Mouse (Mus musculus) layer of hippocampus, postnatal 25 days (tissue): ENCODE measurements around the gene Polr2a. TPM values are rescaled to one million over a fixed set of nuclear protein-coding genes. Genes with fewer than 3 reads are reported as not detected.

Source experiments
- DNase-seq, 2 experiments: peaks; one replicate each; pipeline ENCODE4 v3.0.0; 2022; ENCODE audit warnings: mixed read lengths in 2 of 2, low spot score in 1 of 2; ENCODE audit errors: extremely low spot score in 1 of 2
- total RNA-seq, 2 experiments: library from RNA; stranded (reverse); gene quantifications; 2 replicates each; pipeline ENCODE4 v1.2.3; 2021

Gene Polr2a
- total RNA-seq, 2 experiments from 2014 or later, result 58.6 to 69.5 TPM

DNA sequence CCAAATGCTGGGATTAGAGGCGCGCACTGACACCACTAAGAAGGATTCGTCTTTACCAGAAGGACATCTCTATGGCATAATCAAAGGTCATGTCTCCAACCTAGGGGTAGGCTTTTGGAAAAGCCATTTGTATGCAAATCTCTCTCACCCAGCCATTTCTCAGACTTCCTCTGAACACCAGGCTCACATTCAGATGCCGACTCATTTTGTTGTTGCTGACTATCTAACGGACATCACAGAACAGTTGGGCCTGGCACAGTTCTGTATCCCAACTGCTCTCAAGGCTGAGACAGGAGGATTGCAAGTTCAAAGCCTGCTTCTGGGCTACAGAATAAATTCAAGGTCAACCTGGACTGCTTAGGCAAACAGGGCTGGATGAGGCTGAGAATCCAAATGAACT, 28.9 kb upstream of the Polr2a start:
- no peak for DNase-seq

DNA sequence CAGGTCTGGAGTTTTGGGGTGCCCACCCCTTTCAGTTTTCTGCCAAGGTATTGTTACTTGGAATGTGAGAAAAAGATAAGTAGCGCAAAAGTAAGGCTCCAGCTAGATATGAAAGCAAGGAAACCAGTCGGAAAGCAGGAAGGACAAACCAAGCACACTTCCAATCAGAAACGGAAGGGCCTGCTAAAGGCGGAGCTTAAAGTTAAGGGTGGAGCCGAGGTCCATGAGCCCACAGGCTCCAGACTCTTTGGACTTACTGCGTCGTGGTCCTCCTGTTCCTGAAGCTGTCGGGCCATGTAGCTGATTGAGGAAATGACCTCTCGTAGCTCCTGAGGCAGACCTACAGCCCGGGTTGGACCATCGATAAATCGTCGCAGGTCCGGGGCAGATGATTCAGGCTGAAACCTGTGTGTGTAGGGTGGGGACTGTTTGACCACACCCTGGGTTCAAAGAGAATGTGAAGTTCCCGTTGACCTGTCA, 26.4 kb upstream of the Polr2a start:
- DNase-seq, result no peak

DNA sequence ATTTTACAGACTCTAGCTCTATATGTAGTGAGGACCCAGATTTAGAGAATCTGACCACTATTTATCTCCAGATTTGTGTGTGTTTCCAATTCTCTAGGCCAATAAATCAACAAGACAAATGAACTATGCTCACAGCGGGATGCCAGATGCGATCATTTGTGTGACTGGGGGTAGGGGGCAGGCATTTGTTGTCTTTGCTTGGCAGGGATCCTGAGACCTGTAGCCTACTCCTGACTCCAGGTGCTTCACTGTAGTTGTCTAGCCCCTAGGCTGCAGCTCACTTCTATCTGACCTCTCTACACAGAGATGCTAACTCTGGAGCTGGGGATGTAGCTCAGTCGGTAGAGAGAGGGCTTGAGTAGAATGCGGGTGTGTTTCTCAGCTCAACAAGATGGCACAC, 23.4 kb upstream of the Polr2a start:
- DNase-seq, result no peak

DNA sequence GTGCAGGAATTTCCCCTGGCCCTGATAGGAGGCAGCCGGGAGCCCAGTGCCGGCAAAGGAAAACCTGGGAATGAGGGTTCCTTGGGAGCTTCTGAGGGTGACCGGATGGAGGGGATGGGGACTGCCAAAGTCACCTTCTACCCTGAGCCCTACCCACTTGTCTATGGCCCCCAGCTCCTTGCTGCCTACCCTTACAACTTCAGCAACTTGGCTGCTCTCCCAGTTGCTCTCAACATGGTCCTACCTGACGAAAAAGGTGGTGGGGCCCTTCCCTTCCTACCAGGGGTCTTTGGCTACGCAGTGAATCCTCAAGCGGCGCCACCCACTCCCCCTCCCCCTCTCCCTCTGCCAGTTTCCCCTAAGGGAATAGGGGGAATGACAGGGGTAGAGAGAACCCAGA, 20.5 kb upstream of the Polr2a start:
- DNase-seq, result no peak

DNA sequence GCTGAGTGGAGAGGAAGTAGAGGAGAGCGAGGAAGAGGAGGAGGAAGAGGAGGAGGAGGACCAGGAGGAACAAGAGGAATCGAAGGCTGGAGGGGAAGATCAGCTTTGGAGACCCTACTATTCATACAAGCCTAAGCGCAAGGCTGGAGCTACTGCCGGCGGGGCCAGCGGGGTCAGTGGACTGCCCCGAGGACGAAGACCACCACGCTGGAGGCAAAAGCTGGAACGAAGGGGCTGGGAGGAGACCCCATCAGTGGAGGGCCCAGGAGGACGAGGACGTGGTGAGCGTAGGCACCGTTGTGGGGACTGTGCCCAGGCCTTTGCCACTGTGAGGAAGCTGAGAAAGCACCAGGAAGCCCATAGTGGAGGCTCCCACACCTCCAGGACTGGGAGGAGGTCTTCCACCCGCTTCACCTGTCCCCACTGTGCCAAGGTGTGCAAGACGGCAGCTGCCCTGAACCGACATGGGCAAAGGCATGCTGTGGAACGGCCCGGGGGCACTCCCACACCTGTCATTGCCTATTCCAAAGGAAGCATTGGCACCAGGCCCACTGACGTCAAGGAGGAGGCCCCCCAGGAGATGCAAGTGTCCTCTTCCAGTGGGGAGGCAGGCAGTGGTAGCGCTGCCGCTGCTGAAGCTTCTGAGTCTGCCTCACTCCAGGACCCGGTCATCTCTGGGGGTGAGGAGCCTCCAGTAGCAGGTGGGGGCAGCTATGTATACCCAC, 20.0 kb upstream of the Polr2a start:
- no peak for DNase-seq

DNA sequence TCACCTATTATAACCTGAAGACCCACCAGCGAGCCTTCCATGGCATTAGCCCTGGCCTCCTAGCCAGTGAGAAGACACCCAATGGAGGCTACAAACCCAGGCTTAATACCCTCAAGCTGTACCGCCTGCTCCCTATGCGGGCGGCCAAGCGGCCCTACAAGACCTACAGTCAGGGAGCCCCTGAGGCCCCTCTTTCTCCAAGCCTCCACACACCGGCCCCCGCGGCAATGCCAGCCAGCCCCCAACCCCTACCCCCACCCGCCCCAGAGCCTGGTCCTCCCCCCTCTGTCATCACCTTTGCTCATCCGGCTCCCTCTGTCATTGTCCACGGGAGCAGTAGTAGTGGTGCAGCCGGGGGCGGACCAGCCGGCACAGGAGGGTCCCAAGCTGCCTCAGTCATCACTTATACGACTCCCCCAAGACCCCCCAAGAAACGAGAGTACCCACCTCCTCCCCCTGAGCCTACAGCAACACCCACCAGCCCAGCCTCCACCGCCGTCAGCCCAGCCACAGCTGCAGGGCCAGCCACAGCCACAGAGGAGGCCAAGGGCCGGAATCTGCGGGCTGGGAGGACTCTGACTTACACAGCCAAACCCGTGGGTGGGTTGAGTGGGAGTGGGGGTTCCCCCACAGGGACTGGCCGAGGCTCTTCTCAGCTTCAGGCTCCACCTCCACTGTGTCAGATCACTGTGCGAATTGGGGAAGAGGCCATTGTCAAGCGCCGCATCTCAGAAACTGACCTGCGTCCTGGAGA, 19.2 kb upstream of the Polr2a start:
- no peak for DNase-seq

DNA sequence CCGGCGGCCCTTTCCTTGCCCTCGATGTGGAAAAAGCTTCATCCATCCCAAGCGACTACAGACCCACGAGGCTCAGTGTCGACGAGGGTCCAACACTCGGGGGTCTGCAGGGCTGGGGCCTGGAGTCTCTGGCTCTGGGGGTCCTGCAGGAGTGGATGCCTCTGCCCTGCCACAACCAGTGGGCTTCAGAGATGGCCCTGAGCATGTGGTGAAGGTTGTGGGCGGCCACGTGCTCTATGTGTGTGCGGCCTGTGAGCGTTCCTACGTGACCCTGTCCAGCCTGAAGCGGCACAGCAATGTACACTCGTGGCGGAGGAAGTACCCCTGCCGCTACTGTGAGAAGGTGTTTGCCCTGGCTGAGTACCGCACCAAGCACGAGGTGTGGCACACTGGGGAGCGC, 18.1 kb upstream of the Polr2a start:
- no peak for DNase-seq

DNA sequence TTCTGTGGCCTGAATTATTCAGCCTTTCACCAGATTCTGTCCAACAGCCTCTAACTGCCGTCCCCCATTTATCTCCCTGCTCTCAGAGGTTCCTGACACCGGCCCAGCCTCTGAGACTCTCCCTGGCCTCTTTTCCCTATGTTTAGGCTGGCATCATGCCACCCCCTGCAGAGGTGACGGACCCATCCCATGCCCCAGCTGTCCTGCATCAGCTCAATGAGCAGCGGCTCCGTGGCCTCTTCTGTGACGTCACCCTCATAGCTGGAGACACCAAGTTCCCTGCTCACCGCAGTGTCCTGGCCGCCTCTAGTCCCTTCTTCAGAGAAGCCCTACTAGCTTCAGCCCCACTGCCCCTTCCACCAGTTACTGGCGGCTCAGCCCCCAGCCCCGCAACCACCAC, 17.3 kb upstream of the Polr2a start:
- no peak for DNase-seq

DNA sequence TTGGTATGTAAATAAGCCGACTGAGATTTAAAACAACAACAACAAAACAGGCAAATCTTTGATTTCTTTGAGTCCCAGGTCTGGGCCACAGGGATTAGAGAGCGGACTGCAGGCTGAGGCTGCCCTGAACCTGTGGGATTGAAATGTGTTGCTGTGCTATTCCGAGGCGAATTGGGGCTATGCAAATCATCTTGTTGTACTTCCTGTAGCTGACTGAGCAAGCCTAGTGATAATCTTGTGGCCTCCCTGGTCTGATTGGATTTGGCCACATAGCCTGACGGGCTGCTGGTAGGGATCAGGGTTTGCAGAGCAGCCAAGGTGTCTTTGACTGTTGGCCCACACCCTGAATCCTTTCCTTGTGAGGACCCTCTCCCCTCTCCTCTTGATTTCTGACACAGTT, 16.5 kb upstream of the Polr2a start:
- no peak for DNase-seq

DNA sequence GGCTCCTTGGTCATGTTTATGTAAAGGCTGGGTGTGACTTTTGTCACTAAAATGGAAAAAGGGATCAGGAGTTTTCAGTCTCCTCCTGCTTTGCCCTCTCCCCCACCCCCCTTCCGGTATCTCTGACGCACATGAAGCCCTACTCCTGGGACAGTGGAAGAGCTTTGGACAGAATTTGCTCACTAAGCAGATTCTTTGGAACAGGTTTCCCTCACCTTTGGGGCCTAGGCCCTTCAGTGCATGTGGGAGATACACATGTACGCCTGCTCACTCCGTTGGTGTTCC, 9.1 kb upstream of the Polr2a start:
- no peak for DNase-seq

DNA sequence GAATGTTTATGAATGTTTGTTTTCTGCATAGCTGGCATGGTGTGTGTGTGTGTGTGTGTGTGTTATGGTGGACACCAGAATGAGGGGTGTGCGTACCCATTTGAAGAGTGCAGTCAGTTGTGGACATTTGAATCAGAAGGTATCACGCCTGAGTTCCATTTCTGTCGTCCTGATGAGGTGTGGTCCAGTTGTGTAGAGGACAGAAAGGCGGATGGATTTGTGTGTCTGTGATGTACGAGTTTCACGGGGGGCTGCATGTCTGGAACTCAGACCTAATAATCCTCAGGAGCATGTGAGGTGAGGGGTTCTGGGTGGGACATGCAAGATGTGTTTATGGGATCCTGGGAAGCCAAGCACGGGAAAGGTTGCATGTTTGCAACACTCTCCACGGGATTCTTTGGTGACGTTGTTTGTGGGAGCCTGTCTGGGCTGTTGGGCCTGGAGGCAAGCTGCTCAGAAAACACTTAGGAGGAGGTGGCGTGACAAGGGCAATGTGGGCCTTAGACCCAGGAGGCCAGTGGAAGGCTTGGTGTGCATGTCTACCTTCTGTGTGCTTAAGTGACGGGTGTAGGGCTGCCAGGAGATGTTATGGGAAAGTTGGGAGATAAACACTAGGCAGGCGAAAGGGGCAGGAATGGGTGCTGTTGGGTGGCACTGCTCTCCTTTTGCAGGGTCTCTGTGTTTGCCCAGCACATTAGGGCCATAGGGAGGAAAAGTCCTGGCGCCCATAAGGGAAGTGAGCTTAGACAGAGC, 8.6 kb upstream of the Polr2a start:
- DNase-seq, result no peak

DNA sequence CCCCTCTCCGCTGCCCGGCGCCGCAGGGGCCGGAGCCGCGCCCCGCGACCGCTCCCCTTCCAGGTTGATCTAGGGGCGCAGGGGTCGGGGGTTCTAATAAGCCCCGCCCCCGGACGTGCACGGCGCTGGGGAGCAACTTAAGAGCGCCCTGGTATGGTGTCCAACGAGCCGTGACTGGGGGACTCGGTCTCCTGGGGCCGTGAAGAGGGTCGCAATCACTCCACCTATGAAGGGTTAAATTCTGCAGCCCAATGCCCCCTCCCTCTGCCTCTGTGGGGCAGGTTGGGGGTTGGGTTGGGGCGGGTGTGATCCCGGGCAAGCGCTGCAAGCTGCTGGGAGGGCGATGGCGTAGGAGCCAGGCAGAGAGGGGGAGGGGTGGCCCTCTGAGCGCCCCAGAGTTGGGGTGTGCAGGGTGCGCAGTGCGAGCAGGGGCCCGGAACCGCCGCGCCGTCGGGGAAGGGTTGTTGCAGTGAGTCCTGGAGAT, 7.7 kb upstream of the Polr2a start:
- DNase-seq, result peak; percentile 60 to 65

DNA sequence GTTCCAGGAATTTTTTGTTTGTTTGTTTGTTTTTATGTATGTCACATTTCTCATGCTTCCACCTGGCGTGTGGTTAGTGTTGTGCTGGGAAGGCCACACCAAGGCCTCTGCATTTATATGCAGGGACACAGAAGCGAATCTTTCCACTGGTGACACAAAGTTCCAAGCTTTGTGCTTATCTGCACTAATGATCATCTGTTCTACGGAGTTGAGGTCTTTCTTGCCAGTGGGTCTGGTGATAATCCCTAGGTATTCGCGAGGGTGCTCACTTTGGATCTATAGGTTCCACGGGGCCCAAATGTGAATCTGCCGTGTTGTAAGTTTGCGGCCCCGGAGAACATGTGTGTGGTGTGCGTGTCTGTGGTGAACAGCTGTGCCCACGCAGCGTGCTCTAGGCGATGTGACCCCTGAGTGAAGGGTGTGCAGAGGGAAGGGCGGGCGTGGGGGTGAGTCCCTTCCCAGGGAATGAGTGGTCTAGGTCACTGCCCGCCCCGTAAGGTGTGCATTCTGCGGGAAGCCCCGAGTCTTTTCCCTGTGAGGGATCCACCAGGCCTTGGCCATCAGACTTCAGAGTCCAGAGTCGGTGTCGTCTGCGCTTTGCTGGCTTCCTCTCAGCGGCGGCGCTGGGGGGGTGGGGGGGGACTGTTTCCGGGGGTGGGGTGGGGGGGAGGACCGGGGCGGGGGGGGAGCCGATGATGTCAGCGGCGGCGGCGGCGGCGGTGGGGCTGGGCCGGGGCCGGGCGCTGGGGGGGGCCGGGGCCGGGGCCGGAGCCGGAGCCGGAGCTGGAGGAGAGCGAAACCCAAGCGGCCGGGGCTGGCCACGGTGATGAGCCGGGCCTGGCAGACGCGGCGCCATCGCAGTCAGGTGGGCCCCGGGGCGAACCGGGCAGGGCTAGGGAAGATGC, 7.0 kb upstream of the Polr2a start, which contains the start of gene Zbtb4:
Gene Zbtb4 (plus strand): TSS at position 692 of the 905 bp plus-strand sequence.
- peak; percentile 47 to 52 for DNase-seq

DNA sequence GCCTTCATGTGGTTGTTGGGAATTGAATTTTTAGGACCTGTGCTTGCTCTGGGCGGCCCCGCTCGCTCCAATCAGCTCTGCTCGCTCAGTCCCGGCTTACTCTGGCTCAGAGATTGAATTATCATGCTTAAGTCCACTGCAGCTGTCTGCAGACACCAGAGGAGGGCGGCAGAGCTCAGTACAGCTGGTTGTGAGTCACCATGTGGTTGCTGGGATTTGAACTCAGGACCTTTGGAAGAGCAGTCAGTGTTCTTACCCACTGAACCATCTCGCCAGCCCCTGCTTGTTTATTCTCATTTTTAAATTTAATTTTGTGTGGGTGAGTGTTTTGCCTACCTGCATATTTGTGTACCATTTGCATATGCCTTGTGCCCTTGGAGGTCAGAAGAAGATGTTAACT, 5.1 kb upstream of the Polr2a start:
- no peak for DNase-seq

DNA sequence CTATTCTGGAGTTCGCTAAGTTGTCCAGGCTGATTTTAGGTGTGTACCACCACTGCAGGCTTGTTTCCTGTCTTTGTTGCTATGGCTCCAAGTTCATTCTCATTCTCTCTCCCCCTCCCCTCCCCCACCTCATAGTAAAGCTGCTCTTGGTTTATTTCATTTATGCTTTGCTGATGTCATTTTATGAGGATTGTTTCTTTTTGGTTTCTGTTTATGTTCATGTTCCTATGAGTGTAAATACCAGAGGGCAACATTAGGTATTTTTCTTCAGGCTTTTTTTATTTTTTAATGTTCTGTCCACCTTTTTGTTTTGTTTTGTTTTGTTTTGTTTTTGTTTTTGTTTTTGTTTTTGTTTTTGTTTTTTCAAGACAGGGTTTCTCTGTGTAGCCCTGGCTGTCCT, 3.4 kb upstream of the Polr2a start, which contains the start of gene Slc35g3:
Gene Slc35g3 (minus strand): TSS at position 101 of the 400 bp plus-strand sequence.
- DNase-seq, result no peak

DNA sequence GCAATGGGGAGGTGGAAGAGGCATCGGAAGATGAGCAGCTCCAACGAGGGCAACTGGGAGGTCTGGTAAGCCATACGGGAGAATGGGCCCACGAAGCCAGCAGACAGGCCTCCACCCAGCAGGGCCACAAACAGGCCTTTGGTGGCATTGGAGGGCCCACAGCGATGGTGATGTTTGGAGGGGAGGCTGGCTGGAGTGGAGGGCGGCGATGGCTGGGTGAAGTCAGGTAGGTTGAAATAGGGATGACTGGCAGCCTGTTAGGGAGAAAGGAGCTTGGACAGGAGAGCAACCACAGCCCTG, 2.4 kb upstream of the Polr2a start:
- DNase-seq, result no peak

DNA sequence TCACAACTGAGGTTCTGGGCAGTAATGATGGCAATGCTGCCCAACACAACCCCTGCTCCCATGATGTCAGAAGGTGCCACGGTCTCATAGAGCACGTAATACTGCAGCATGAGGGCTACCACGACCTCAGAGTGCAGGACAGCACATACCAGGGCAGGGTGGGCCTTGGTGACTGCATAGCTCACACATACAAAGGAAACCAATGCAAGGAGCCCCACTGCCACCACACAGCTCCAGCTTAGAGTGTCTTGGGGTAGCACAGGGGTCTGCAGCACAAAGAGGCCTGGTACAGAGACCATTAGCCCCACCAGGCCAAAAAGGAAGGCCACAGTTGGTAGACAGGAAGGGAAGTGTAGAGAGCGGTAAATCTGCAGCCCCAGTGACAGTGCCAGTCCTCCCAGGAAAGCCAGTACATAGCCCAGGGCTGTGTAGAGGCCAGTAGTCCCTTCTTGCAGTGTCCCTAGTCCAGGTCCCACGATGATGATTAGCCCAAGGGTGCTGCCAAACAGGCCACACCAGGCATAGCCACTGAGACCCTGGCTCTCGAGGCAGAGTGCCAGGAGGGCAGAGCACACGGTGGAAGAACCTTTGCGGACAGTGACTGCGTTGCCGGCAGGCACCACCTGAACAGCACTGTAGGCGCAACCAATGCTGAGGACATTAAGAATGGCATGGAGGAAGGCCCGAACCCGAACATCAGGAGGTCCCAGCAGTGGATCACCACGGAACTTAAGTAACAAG, 1.9 kb upstream of the Polr2a start:
- DNase-seq, result no peak

DNA sequence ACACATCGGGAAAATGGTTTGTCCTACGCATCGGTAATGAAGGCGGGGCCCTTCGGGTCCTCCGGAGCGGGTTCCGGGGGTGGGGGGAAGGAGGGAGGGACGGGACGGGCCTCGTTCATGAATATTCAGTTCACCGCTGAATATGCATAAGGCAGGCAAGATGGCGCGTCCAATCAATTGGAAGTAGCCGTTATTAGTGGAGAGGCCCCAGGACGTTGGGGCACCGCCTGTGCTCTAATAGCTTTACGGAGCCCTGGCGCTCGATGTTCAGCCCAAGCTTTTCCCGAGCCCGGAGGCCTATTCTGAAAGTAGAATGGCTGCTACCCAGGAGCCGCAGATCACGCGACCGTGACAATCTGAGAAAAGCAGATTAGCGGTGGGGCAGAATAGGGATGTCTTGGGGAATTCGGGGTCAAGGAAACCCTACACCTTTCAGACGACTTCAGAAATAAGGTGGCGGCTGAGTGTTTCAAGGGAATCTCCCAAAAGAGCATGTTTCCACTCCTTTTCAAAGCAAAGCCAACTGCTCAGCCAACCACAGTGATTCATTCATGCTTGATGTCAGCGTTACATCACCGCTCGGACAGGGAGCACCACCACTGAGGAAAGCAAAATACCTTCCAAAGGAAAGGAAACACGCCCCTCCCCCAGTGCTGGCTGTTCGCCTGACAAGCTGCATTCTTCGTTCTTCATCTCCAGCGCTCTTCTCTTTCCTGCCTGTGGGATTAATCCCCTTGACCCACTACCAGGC, 709 bp upstream of the Polr2a start:
- peak; percentile 67 to 71 for DNase-seq

DNA sequence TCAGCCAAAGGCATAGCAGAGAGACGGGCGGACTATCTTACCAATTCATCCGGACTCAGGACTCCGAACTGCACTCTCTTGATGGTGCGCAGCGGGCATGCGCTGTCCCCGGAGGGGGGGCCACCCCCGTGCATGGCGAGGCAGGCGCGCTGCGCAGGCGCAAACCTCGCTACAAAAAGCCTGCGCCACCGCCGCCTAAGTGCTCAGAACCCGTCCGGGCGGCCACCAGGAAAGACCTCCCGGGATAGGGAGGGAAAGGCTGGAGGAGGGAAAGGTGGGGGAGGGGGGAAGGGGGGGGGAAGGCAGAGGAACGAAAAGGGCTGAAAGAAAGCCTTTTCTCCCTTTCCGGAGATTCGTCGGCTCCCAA, 364 bp downstream of the Polr2a start:
- peak; percentile 96 for DNase-seq
